Mouse (Mus musculus) midbrain, embryonic 13.5 days (tissue): Measurements from ENCODE around the gene Slc31a2. TPM values are rescaled to one million over a fixed set of nuclear protein-coding genes. Genes with fewer than 3 reads are reported as not detected.

ENCODE experiments used
- ATAC-seq: fragments of 200-750 bp; cut with Nextera tagmentation; 2 replicates; pipeline ENCODE4 v1.8.0; 2017; ENCODE audit warnings: mild to moderate bottlenecking, moderate TSS enrichment, moderate library complexity
- H3K27ac ChIP-seq: fragments of 300-500 bp; sonication (generic); 2 replicates; pipeline ENCODE4 v1.5.1; 2015; ENCODE audit warnings: inconsistent platforms, mild to moderate bottlenecking, moderate library complexity
- H3K27me3 ChIP-seq: fragments of 300-500 bp; sonication (generic); 2 replicates; pipeline ENCODE4 v1.6.1; 2015; ENCODE audit warnings: mild to moderate bottlenecking, inconsistent platforms
- H3K36me3 ChIP-seq: fragments of 300-500 bp; sonication (generic); 2 replicates; pipeline ENCODE4 v1.6.1; 2015; ENCODE audit warnings: mild to moderate bottlenecking, inconsistent platforms
- H3K4me1 ChIP-seq: fragments of 300-500 bp; sonication (generic); replicated peaks from 2 replicates; pipeline ENCODE4 v1.6.1; 2015; ENCODE audit warnings: inconsistent platforms
- H3K4me2 ChIP-seq: fragments of 300-500 bp; sonication (generic); replicated peaks from 2 replicates; pipeline ENCODE4 v1.6.1; 2015; ENCODE audit warnings: moderate library complexity, mild to moderate bottlenecking, inconsistent platforms
- H3K4me3 ChIP-seq: fragments of 300-500 bp; sonication (generic); replicated peaks from 2 replicates; pipeline ENCODE4 v1.5.1; 2015; ENCODE audit warnings: mild to moderate bottlenecking, inconsistent platforms
- H3K9ac ChIP-seq: fragments of 300-500 bp; sonication (generic); replicated peaks from 2 replicates; pipeline ENCODE4 v1.6.1; 2015; ENCODE audit warnings: mild to moderate bottlenecking, inconsistent platforms
- H3K9me3 ChIP-seq: fragments of 300-500 bp; sonication (generic); 2 replicates; pipeline ENCODE4 v1.6.1; 2016; ENCODE audit warnings: mild to moderate bottlenecking, inconsistent platforms
- WGBS: fragments of 180-500 bp; shearing (Covaris S2); methylation state at CpG from one replicate; pipeline ENCODE4 v1.1.7; 2015; 5-methylcytosine and 5-hydroxymethylcytosine counted together
- polyA plus RNA-seq: library from polyadenylated mRNA; unstranded; fragments of >200 nt; fragmentation: Nextera tagmentation; extraction: Ambion mirVana; gene quantifications from 2 replicates; pipeline ENCODE4 v1.2.1, GENCODE M21; 2015

Slc31a2 gene
- polyA plus RNA-seq, 1 experiment from 2014 or later: 12.5 TPM

DNA sequence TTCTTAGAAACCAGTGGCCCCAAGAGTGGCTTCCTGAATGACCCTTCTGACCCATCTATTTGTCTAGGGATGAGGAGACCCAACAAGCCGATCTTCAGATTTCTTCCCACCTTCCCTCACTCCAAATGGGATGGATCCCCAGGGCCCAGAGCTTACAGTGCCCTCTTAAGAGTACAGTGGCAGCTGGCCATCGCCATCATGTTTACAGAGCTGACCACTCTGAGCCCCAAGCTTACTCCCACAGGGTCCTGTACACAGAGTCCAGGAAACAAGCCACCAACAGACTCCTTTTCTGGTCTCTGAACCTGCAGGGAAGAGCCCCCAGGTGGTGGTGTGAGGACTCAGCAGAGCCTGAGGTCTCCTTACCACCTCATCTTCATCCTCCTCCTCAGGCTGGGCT is 40.4 kb downstream of the Slc31a2 start:
- H3K36me3 ChIP-seq: peaks cover 92% of the 10 kb centered on the region
- no peak overlapping the region for H3K4me3 ChIP-seq
- H3K9me3 ChIP-seq: no peaks in the 10 kb centered on the region
- H3K9ac ChIP-seq: no peak overlapping the region
- no peaks in the 10 kb centered on the region for H3K27me3 ChIP-seq
- H3K27ac ChIP-seq: no peak overlapping the region
- no peak for ATAC-seq
- 53% methylated on average over 2 of the region's 2 CpGs for WGBS
- H3K4me2 ChIP-seq: no peak overlapping the region
- H3K4me1 ChIP-seq: no peaks in the 10 kb centered on the region

DNA sequence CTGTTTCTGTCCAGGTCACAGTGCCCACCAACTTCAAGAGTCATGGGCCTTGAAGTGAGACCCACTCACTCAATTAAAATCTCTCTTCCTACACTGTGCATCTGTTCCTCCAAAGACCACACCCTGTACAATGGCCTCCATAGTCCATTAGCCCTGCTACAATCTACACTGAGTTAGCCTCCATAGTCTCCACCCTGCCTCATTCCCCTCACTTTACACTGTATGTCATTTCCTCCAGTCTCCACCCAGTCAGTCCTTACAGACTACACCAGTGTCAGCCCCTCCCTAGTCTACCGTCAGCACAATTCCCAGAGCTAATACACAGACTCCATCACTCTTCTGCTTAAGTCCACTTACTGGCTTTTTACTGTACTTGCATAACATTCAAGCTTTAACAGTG is 40.9 kb downstream of the Slc31a2 start:
- peaks cover 89% of the 10 kb centered on the region for H3K36me3 ChIP-seq
- no peaks in the 10 kb centered on the region for H3K4me1 ChIP-seq
- no peaks in the 10 kb centered on the region for H3K27me3 ChIP-seq
- WGBS: 89% methylated on average over 1 of the region's 1 CpGs
- ATAC-seq: no peak
- no peaks in the 10 kb centered on the region for H3K9me3 ChIP-seq
- no peak overlapping the region for H3K4me3 ChIP-seq
- no peak overlapping the region for H3K27ac ChIP-seq
- no peak overlapping the region for H3K4me2 ChIP-seq
- no peak overlapping the region for H3K9ac ChIP-seq

DNA sequence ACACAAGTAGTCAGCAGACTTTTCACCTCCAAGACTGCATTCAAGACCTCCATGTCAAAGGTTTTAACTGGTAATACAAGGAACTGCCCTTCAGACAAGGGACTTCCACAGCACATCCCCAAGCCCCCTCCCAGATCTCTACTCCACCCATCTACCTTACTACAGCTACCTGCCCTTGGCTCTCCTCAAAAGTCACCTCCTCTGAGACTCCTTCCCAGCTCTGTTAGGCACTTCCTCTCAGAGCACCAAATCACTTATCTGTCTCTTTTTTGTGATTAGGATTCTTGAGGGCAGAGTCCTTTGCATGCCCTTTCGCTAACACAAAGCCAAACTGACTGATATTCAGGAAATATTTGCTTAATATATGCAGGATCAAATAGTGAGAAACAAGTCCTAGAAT is 43.9 kb downstream of the Slc31a2 start:
- Histone ChIP-seq H3K36me3 (peaks cover 70% of the 10 kb centered on the region), H3K9ac (no peak overlapping the region), H3K27ac (no peak overlapping the region), H3K27me3 (no peaks in the 10 kb centered on the region), H3K4me3 (no peak overlapping the region), H3K4me1 (no peaks in the 10 kb centered on the region), H3K4me2 (no peak overlapping the region), H3K9me3 (no peaks in the 10 kb centered on the region)
- ATAC-seq: no peak
- WGBS: 88% methylated on average over 1 of the region's 1 CpGs

DNA sequence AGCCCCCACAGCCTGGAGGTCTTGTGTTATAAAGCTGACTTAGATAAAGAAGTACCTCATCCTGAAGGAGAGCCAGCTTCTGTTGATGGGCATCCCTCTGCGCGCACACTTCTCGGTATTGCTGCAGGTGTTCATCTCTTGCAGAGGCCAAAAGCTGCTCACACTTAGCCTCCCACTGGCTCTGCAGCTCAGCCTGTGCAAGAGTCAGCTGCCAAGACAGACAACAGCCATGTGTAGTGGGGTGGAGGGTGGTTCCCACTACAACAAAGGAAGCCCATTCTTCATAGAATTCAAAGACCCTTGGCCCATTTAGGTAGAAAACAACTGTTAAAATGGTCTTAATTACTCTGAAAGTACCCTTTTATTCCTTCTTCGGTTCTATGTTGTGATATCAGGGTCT is 44.5 kb downstream of the Slc31a2 start:
- peaks cover 69% of the 10 kb centered on the region for H3K36me3 ChIP-seq

DNA sequence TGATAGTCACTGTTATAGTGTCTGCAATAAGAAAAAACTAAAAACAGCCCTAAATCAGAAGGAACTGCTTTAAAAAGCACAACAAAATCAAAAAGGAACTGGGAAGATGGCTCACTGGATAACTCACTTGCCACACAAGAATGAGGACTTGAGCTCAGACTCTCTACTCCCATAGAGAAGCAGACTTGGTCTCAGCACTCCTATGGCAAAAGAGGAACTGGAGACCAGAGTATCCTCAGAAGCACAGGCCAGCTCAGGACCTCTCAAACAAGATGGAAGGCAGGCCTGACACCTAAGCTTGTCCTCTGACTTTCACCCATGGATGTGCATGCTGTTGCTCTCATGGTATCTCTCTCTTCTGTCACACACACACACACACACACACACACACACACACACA is 46.0 kb downstream of the Slc31a2 start:
- no peak overlapping the region for H3K27ac ChIP-seq
- no peak for ATAC-seq
- H3K9me3 ChIP-seq: no peaks in the 10 kb centered on the region
- peaks cover 67% of the 10 kb centered on the region for H3K36me3 ChIP-seq
- H3K9ac ChIP-seq: no peak overlapping the region
- no peak overlapping the region for H3K4me3 ChIP-seq
- no peaks in the 10 kb centered on the region for H3K4me1 ChIP-seq
- H3K4me2 ChIP-seq: no peak overlapping the region
- H3K27me3 ChIP-seq: no peaks in the 10 kb centered on the region

More for the DNA sequence above, 44.5 kb downstream of the Slc31a2 start:
- Histone ChIP-seq H3K4me2 (no peak overlapping the region), H3K27ac (no peak overlapping the region), H3K4me3 (no peak overlapping the region), H3K9me3 (no peaks in the 10 kb centered on the region), H3K9ac (no peak overlapping the region), H3K27me3 (no peaks in the 10 kb centered on the region), H3K4me1 (no peaks in the 10 kb centered on the region)
- no peak for ATAC-seq
- 80% methylated on average over 4 of the region's 4 CpGs for WGBS

DNA sequence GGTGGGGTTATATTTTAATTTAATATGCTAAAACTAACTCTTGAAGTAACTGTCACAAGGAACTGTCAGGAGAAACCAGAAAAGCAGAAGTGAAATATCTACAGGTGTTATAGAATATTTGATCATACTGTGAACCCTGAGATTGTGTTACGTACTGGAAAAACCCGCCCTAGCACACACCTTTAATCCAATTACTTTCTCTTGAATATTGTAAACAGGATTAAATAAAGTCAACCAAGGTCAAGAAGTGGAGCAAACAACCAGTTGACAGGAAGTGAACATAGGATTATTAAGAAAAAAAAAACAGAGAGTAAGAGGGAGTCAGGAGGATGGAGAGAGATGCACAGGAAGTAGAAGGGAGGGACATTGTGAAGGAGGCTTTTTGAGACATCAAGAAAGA is 50.5 kb downstream of the Slc31a2 start:
- Histone ChIP-seq H3K4me1 (no peaks in the 10 kb centered on the region), H3K36me3 (peaks cover 42% of the 10 kb centered on the region), H3K4me2 (no peak overlapping the region), H3K9ac (no peak overlapping the region), H3K27me3 (no peaks in the 10 kb centered on the region), H3K4me3 (no peak overlapping the region), H3K9me3 (no peaks in the 10 kb centered on the region), H3K27ac (no peak overlapping the region)
- 89% methylated on average over 2 of the region's 2 CpGs for WGBS
- no peak for ATAC-seq

- 93% methylated on average over 9 of the region's 9 CpGs for WGBS
- Histone ChIP-seq H3K4me3 (no peak overlapping the region), H3K27ac (no peak overlapping the region), H3K9me3 (no peaks in the 10 kb centered on the region), H3K36me3 (peaks cover 46% of the 10 kb centered on the region), H3K9ac (no peak overlapping the region), H3K27me3 (no peaks in the 10 kb centered on the region), H3K4me2 (no peak overlapping the region), H3K4me1 (no peaks in the 10 kb centered on the region)
- ATAC-seq: no peak
Measured at GRCm38 (mm10) chr4:62313641-62314211, 51.4 kb downstream of the Slc31a2 start.

GRCm38 (mm10) chr4:62314516-62314915 is 52.2 kb downstream of the Slc31a2 start:
- WGBS: 78% methylated on average over 3 of the region's 3 CpGs
- H3K4me3 ChIP-seq: no peak overlapping the region
- peaks cover 51% of the 10 kb centered on the region for H3K36me3 ChIP-seq
- H3K27me3 ChIP-seq: no peaks in the 10 kb centered on the region
- no peaks in the 10 kb centered on the region for H3K4me1 ChIP-seq
- ATAC-seq: no peak
- no peak overlapping the region for H3K9ac ChIP-seq
- no peak overlapping the region for H3K27ac ChIP-seq
- no peaks in the 10 kb centered on the region for H3K9me3 ChIP-seq
- H3K4me2 ChIP-seq: no peak overlapping the region

DNA sequence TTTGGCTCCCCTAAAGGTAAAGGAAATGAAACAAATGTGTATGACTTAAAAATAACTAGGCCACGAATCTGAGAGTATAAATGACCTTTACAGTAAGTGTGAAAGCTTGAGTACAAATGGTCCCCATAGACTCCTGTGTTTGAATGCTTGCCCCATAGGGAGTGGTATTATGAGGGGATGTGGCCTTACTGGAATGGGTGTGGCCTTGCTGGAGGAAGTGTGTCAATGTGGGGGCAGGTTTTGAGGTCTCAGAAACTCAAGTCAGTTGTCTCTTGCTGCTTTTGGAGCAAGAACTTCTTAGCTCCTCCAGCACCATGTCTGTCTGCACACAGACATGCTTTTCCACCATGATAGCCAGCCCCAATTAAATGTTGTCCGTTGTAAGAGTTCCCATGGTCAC is 54.1 kb downstream of the Slc31a2 start:
- ATAC-seq: no peak
- H3K27ac ChIP-seq: no peak overlapping the region
- no peak overlapping the region for H3K4me2 ChIP-seq
- no peak overlapping the region for H3K4me3 ChIP-seq
- peaks cover 56% of the 10 kb centered on the region for H3K36me3 ChIP-seq
- no peaks in the 10 kb centered on the region for H3K27me3 ChIP-seq
- no peaks in the 10 kb centered on the region for H3K4me1 ChIP-seq
- no peak overlapping the region for H3K9ac ChIP-seq
- H3K9me3 ChIP-seq: no peaks in the 10 kb centered on the region
- whole genome bisulfite sequencing: 91% methylated on average over 2 of the region's 2 CpGs

GRCm38 (mm10) chr4:62318294-62318693 is 55.9 kb downstream of the Slc31a2 start:
- WGBS: 76% methylated on average over 1 of the region's 1 CpGs

DNA sequence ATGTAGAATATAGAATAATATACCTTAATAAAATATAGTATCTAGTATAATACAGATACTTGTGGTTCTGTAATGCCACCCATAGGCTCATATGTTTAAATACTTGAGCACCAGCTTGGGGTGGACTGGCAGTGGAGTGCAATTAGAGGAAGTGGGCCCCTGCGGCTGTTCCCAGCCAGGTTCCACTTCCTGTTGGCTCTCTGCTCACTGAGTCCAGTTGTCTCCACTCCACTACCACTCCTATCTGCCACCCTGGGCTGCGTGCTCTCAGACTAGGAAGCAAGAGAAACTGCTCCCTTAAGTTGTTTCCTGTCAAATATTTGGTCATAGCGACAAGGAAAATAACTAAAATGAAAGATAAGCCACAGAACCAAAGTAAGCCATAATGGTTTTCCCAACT is 60.3 kb downstream of the Slc31a2 start:
- no peak overlapping the region for H3K27ac ChIP-seq
- peaks cover 74% of the 10 kb centered on the region for H3K36me3 ChIP-seq
- H3K4me2 ChIP-seq: no peak overlapping the region
- H3K27me3 ChIP-seq: no peaks in the 10 kb centered on the region
- H3K9me3 ChIP-seq: no peaks in the 10 kb centered on the region
- H3K4me3 ChIP-seq: no peak overlapping the region
- no peak for ATAC-seq
- no peaks in the 10 kb centered on the region for H3K4me1 ChIP-seq
- H3K9ac ChIP-seq: no peak overlapping the region
- 98% methylated on average over 3 of the region's 3 CpGs for WGBS

More at GRCm38 (mm10) chr4:62318294-62318693, 55.9 kb downstream of the Slc31a2 start:
- Histone ChIP-seq H3K27ac (no peak overlapping the region), H3K4me3 (no peak overlapping the region), H3K4me1 (no peaks in the 10 kb centered on the region), H3K4me2 (no peak overlapping the region), H3K9ac (no peak overlapping the region), H3K27me3 (no peaks in the 10 kb centered on the region), H3K9me3 (no peaks in the 10 kb centered on the region), H3K36me3 (peaks cover 58% of the 10 kb centered on the region)
- ATAC-seq: no peak

DNA sequence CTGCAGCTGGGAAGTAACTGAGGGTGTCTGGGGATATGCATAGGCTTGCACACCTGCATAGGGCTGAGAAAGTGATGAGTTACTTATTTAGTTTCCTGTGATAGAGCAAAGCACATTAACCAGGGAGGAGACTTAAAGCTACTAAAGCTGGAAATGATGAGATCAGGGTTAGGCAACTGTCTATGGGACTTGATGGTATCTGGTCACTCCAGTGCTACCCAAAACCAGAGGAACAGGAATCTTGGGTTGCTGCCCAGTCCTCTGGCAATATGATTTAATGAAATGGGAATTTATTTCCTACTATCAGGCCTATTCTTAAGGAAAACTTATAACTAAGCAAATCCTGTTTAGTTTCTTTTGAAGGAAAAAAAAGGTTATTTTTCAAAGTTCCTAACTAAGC is 63.7 kb downstream of the Slc31a2 start:
- no peak overlapping the region for H3K4me3 ChIP-seq
- no peak overlapping the region for H3K4me2 ChIP-seq
- H3K9me3 ChIP-seq: no peaks in the 10 kb centered on the region
- no peak for ATAC-seq
- H3K27me3 ChIP-seq: no peaks in the 10 kb centered on the region
- H3K9ac ChIP-seq: no peak overlapping the region
- H3K36me3 ChIP-seq: peaks cover 77% of the 10 kb centered on the region
- no peaks in the 10 kb centered on the region for H3K4me1 ChIP-seq
- H3K27ac ChIP-seq: no peak overlapping the region

GRCm38 (mm10) chr4:62328941-62329660 is 66.7 kb downstream of the Slc31a2 start:
- H3K9me3 ChIP-seq: no peaks in the 10 kb centered on the region
- H3K4me2 ChIP-seq: no peak overlapping the region
- H3K27ac ChIP-seq: no peak overlapping the region
- 88% methylated on average over 6 of the region's 6 CpGs for whole genome bisulfite sequencing
- H3K36me3 ChIP-seq: peaks cover 73% of the 10 kb centered on the region
- no peaks in the 10 kb centered on the region for H3K4me1 ChIP-seq
- H3K9ac ChIP-seq: no peak overlapping the region
- no peaks in the 10 kb centered on the region for H3K27me3 ChIP-seq
- ATAC-seq: no peak
- H3K4me3 ChIP-seq: no peak overlapping the region
